Mouse (Mus musculus): ENCODE data around the gene Ccdc85b.

Ccdc85b gene

DNA sequence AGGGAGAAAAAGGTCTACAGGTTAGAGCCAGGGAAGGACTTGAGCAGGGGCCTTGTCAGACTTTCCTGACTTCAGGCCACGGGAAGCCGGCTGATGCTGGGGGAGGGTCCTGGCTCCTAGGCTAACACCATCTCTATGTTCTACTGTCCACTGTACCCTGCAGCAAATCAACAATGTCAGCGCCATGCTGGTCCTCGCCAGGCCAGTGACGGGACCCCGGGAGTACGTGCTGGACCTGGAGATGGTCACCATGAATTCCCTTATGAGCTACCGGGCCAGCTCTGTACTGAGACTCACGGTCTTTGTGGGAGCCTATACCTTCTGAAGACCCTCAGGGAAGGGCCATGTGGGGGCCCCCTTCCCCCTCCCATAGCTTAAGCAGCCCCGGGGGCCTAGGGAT lies 23.7 kb upstream of the Ccdc85b start:
- DNase-seq (ENCODE audit: low spot score in 2 of 2) = no peak

DNA sequence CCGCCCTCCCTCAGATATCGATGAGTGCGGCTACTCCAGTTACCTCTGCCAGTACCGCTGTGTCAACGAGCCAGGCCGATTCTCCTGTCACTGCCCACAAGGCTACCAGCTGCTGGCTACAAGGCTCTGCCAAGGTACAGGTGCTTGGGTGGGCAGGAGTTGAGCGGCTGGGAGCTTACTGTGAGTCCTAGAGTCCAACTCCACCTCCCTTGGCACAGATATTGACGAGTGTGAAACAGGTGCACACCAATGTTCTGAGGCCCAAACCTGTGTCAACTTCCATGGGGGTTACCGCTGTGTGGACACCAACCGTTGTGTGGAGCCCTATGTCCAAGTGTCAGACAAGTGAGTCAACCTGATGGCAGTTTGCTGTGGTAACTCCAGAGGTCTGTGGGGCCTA lies 22.3 kb upstream of the Ccdc85b start:
- no peak for DNase-seq (ENCODE audit: low spot score in 2 of 2)

DNA sequence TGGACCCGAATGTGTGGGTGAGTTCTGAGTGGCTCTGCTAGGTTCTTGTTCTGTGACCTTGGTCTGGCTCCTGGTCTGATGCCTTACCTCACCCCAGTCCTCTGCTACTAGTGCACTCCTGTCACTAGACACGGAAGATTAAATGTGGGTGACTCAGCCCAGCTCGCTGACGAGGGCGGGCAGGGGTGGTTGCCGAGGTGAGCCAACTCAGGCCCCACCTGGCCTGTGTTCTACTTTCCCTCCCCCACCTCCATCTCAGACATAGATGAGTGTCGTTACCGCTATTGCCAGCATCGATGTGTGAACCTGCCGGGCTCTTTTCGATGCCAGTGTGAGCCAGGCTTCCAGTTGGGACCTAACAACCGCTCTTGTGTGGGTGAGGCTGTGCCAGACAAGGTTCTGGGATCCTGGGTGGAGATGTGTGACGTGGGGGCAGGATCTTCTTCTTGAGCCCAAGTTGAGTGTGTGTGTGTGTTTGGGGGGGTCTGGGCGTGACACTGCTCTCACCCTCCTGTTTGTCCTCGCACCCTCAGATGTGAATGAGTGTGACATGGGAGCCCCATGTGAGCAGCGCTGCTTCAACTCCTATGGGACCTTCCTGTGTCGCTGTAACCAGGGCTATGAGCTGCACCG lies 20.1 kb upstream of the Ccdc85b start:
- DNase-seq (ENCODE audit: low spot score in 2 of 2) = no peak

- peak in 1 of 2 experiments; percentile 66 for DNase-seq (ENCODE audit: low spot score in 2 of 2)
Measured at GRCm38 (mm10) chr19:5477004-5477667, 19.4 kb upstream of the Ccdc85b start.

DNA sequence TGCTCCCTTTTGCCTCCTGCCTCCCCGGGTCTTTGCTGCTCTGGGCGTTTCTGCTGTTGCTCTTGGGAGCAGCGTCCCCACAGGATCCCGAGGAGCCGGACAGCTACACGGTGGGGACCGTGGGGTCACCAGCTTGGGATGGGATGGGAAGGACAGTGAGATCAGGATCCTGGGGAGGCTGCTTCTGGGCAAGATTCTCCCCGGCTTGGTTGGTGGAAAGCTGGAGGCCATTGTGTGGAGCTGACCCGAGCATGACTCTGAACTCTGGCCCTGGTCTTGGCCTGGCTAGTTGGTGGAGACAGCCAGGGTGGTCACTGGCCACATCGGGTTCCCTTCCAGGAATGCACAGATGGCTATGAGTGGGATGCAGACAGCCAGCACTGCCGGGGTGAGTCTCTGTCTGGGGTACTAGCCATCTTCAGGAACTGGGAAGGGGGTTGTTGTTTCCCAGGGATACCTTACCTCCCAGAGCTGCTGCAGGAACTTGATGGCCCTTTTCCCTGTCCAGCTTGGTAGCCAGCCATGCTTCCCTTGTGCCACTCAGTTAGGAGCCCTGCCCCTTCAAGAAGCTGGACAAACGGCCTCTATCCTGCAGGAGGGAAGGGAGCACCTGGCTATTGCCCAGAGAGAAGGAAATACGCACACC lies 17.5 kb upstream of the Ccdc85b start:
- DNase-seq (ENCODE audit: low spot score in 2 of 2) = no peak

DNA sequence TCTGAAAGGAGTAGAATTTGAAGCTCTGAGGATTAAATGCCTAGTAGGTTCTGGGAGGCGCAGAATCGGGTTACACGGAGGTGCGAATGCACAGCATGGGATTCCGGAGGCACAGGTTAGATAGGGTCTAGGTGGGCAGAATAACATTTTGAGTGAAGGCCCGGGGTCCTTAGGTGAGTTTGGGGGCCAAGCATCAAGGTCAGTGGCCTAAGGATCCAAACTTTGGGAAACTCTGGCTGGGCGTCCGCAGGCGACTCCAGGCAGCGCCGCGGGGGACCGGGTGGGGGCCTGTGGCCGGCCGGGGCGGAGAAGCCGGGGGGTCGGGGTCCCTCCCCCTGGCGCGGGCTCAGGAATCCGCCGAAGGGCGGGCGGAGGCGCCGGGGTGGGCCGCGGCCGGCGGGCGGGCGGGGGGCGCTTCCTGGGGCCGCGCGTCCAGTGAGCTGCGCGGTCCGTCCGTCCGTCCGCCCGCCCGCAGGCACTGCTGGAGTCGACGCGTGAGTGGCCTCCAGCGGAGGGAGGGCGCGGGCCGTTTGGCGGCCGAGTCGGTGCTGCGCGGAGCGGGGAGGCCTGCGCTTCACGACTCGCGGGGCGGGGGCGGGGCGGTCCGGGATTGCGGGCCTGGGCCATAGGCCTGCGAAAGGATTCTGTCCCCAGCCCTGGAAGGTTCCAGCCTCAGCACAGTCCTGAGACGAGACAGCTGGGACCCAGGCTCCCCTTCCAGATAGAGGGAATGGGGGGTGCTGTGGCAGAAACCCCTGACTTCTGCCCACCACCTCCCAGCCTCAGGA lies 16.8 kb upstream of the Ccdc85b start:
- no peak for DNase-seq (ENCODE audit: low spot score in 2 of 2)

GRCm38 (mm10) chr19:5473720-5474119 lies 16.0 kb upstream of the Ccdc85b start, which contains the start of gene Efemp2:
Gene Efemp2, plus strand, starts transcription at chr19:5473954.
- peak; percentile 56 to 60 for DNase-seq (ENCODE audit: low spot score in 2 of 2)

DNA sequence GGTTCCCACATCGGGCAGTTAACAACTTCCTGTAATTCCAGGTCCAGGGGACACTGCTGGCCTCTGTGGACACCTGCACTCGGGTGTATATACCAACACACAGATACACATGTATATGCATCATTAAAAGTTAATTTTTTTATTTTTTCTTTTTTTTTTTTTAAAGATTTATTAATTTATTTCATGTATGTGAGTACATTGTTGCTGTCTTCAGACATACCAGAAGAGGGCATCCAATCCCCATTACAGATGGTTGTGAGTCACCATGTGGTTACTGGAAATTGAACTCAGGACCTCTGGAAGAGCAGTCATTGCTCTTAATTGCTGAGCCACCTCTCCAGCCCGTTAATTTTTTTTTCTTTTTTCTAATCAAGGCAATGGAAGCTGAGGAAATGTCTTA lies 15.2 kb upstream of the Ccdc85b start:
- DNase-seq (ENCODE audit: low spot score in 2 of 2) = no peak

DNA sequence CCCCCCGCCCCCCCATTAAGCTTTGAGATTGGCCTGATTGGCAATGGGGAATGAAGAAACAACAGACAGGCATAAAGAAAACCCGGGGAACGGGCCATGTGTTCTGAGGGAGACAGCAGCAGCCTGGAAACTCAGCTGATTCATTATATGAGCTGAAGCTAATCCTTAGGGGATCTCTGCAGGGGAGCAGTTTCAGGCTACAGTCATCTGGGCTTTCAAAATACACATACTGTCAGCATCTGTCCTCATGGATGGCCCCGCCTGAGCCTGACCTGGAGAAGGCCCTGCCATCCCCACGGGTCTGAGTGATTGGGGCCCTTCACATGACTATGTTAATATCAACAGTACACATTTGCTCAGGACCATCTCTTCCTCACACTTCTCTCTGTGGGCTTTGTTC lies 14.2 kb upstream of the Ccdc85b start:
- DNase-seq (ENCODE audit: low spot score in 2 of 2) = no peak

DNA sequence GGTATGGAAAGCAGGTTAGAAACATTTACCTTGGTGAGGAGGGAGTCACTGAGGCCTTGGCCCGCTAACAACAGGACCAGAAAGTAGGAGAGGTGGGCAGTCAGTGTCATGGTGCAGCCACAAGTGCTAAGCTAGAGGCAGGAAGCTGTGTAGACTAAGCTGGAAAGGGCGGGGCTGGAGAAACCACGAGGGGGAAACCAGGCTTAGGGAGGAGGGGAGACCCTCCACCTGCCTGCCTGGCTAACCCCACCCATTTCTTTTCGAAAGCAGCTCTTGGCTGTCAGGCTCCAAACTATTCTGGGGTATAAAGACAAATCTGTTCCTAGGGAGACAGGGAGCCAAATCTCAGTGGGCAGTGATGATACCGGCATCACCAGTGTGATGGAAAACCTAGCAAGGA lies 10.7 kb upstream of the Ccdc85b start, which contains the start of gene Ctsw:
Gene Ctsw, minus strand, starts transcription at position 134 of the 400 bp plus-strand sequence.
- no peak for DNase-seq (ENCODE audit: low spot score in 2 of 2)

DNA sequence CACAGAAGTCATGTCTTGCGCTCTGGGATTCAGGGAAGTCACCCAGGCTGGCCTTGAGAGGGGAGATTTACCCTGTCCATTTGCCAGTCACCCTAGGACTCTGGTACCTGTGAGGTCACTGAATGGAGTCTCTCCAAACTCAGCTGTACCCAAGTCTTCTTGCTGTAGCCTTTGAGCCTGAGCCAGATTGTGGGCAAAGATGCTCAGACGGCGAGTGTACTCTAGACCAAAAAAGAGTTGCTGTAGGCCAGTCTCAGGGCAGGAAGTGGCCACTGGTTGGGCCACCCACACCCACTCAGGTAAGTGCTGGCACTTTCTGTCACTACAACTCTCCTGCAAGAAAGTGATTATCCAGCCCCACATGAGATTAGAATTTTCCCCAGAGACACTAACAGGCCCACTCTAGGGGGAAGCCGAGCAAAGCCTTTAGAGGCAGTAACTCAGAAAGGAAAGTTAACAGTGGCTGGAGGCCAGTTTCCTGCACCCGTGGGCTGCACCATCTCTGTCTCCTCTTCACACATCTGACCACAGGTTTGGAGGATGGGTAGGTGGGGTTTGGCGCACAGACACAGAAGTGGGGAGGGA lies 9.3 kb upstream of the Ccdc85b start:
- no peak for DNase-seq (ENCODE audit: low spot score in 2 of 2)

DNA sequence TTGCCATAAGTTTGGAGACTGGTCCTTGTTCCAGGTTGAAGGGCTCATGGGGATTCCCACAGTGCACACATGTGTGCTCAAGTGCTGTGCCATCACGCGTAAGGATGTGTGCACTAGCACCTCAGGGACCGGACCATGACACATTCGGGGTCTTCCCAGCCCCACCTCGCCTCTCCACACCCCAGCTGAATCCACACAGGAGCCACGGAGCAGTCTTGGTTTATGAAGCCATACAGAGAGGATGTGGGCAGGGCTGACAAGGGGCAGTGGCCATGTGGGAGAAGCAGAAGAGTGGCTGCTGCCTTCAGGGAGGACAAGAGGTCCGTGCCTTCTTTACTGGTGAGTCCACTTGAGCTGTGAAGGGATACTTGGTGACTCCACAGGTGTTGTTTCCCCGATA lies 7.3 kb upstream of the Ccdc85b start:
- DNase-seq (ENCODE audit: low spot score in 2 of 2) = no peak

GRCm38 (mm10) chr19:5463791-5464562 lies 6.3 kb upstream of the Ccdc85b start:
- DNase-seq (ENCODE audit: low spot score in 2 of 2) = no peak

- DNase-seq (ENCODE audit: low spot score in 2 of 2) = no peak
Measured at GRCm38 (mm10) chr19:5463212-5463611, 5.5 kb upstream of the Ccdc85b start.

DNA sequence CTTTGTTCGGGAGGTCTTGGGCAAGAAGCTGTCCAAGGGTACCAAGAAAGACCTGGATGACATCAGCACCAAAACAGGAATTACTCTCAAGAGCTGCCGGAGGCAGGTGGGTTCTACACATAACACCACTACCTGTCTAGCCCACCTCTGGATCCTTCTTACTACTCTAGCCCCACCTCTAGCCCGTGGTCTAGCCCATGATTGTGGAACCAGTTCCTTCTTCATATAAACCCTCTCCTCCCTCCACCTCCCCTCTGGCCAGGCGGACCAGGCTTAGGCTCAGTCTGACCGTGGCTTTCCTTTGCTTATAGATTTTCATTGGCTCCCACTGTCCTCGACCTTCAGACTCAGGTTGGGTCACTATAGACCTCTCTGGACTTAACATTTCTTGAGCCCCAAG lies 3.7 kb upstream of the Ccdc85b start:
- no peak for DNase-seq (ENCODE audit: low spot score in 2 of 2)

DNA sequence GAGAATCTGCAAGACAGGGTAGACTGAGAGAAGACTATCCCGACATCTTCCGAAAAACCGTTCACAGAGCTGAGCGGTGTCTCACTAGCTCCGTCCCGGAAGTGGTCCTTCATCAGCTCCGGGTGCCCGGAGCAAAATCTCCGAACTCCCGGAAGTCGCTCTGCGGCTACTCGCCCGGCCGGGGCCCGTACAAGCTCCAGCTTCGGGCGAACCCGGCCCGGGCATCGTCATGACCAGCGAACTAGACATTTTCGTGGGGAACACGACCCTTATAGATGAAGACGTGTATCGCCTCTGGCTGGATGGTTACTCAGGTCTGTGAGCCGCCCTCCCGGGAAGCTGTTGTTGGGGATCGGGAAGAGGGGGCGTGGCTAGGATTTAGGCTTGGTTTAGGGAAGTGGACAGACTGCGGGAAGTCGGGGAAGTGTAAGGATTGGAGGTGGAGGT lies 2.8 kb upstream of the Ccdc85b start, which contains the start of gene Fibp:
Gene Fibp, plus strand, starts transcription at position 151 of the 447 bp plus-strand sequence.
- peak; percentile 85 to 92 for DNase-seq (ENCODE audit: low spot score in 2 of 2)

GRCm38 (mm10) chr19:5459896-5460295 lies 2.2 kb upstream of the Ccdc85b start:
- no peak for DNase-seq (ENCODE audit: low spot score in 2 of 2)

DNA sequence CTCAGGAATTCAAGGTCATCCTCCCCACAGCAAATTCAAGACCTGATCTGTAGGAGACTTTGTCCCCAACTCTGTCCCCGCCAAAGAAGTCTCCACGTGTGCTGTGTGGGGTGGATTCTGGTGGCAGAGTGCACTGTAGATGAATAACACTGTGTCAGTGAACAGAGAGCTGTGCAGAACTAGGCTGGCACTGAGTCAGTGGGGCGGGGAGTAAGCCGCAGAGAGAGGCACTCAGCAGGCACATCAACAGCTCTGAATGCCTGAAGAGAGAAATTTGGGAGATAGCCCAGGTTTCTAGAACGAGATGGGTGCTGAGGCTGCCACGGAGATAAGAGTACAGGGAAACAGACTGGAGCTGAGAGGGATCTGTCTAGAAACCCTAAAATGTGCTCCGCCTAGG lies 1.3 kb upstream of the Ccdc85b start:
- peak; percentile 60 to 65 for DNase-seq (ENCODE audit: low spot score in 2 of 2)

GRCm38 (mm10) chr19:5456922-5457745 lies 560 bp downstream of the Ccdc85b start:
- DNase-seq (ENCODE audit: low spot score in 2 of 2) = peak; percentile 95 to 97
